10 mouse cellular contexts compared by ENCODE assay signal in the genomic region with DNA sequence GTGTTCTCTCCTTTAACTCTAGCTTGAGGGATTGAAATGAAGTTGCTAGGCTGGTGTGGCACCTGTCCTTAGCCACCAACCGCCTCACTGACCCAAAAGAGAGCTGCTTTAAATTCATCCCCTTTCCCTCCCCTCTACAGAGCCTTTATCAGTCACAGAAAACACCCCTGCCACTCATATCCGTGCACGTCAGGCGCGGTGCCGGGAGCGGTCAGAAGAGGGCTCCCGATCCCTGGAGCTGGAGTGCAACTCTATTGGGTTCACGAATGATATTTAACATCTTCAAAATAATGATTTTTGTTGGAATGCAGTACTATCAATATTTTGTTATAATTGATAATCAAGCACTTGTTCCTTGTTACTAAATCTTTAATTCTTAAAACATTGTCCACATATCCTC. TPM values are rescaled to one million over a fixed set of nuclear protein-coding genes. Genes with fewer than 3 reads are reported as not detected.
DNase-seq lines count a peak whose midpoint lies in the region; ATAC-seq and TF ChIP-seq lines count a peak whose summit lies in the region.
"Had no signal": no experiment of that assay in that cellular context is flagged by ENCODE, and none has a peak within 500 bp of the region (broad histone marks: within the 10 kb centered on the region; RNA-seq: fewer than 3 reads in every experiment).

No protein-coding gene starts in this region.

- no peaks in the 10 kb centered on the region for H3K4me1 ChIP-seq in cerebellum, adult 2 months (ENCODE audit: control insufficient read depth, insufficient read depth, low read length)
- no peaks in the 10 kb centered on the region for H3K4me1 ChIP-seq in embryonic facial prominence, embryonic 10.5 days
- no peaks in the 10 kb centered on the region for H3K4me1 ChIP-seq in midbrain, embryonic 16.5 days (ENCODE audit: control insufficient read depth, insufficient read depth, low read length)
- H3K4me1 ChIP-seq: limb, embryonic 12.5 days; neural tube, embryonic 13.5 days had no signal

- intact Hi-C loops in left cerebral cortex, adult 2 months (cut with DNase I): no loop called here

- 0 out of 2 replicates have a peak, but pooled peaks have one; percentile 67 for ATAC-seq in midbrain, embryonic 16.5 days

- no peak for DNase-seq in cerebellum, adult 2 months
- DNase-seq in cerebellum, adult 11 months: no peak
- peak in 1 of 2 experiments; percentile 44 for DNase-seq in left cerebral cortex, adult 2 months (ENCODE audit: extremely low spot score in 1 of 2, low spot score in 2 of 2)
- DNase-seq in left cerebral cortex, adult 11 months (ENCODE audit: low spot score): no peak
- DNase-seq in embryonic facial prominence, embryonic 10.5 days (ENCODE audit: low spot score): peak; percentile 37
- DNase-seq in gastrocnemius, postnatal 10 days: no peak
- no peak for DNase-seq in urinary bladder, postnatal 4 days (ENCODE audit: low spot score in 2 of 2)

- H3K4me3 ChIP-seq in cerebellum, adult 2 months (replicated peaks; ENCODE audit: insufficient read depth, low read depth, low read length): no peak overlapping the region
- H3K4me3 ChIP-seq in left cerebral cortex, adult 2 months: no peak overlapping the region
- no peak overlapping the region for H3K4me3 ChIP-seq in embryonic facial prominence, embryonic 10.5 days
- no peak overlapping the region for H3K4me3 ChIP-seq in midbrain, embryonic 16.5 days (ENCODE audit: low read depth, low read length)
- H3K4me3 ChIP-seq: limb, embryonic 12.5 days; neural tube, embryonic 13.5 days had no signal

- no peak overlapping the region for H3K27ac ChIP-seq in cerebellum, adult 2 months (ENCODE audit: insufficient read depth, low read length)
- H3K27ac ChIP-seq in left cerebral cortex, adult 2 months: no peak overlapping the region
- no peak overlapping the region for H3K27ac ChIP-seq in embryonic facial prominence, embryonic 10.5 days (replicated peaks)
- H3K27ac ChIP-seq in midbrain, embryonic 16.5 days (ENCODE audit: low read length): no peak overlapping the region
- H3K27ac ChIP-seq: limb, embryonic 12.5 days; neural tube, embryonic 13.5 days had no signal

- H3K27me3 ChIP-seq in cerebellum, adult 2 months (ENCODE audit: control insufficient read depth, insufficient read depth, low read length): no peaks in the 10 kb centered on the region
- no peaks in the 10 kb centered on the region for H3K27me3 ChIP-seq in embryonic facial prominence, embryonic 10.5 days (replicated peaks; ENCODE audit: low read depth, poor library complexity, severe bottlenecking)
- H3K27me3 ChIP-seq in midbrain, embryonic 16.5 days (ENCODE audit: control insufficient read depth, insufficient read depth, low read depth, low read length): no peaks in the 10 kb centered on the region
- H3K27me3 ChIP-seq: limb, embryonic 12.5 days; neural tube, embryonic 13.5 days had no signal

- peak; percentile 67 for TF ChIP-seq CTCF in cerebellum, adult 2 months (IDR thresholded peaks at IDR 0.05; ENCODE audit: borderline replicate concordance, insufficient read depth, low read depth, low read length)
- peak; percentile 58 for TF ChIP-seq CTCF in left cerebral cortex, adult 2 months (IDR thresholded peaks at IDR 0.05)

- no peak overlapping the region for H3K9ac ChIP-seq in midbrain, embryonic 16.5 days (ENCODE audit: low read depth, low read length)
- H3K9ac ChIP-seq: limb, embryonic 12.5 days; neural tube, embryonic 13.5 days had no signal

- TF ChIP-seq POLR2A in cerebellum, adult 2 months (IDR thresholded peaks at IDR 0.05; ENCODE audit: borderline replicate concordance, insufficient read depth, low read length): no peak

- no peak overlapping the region for H3K4me2 ChIP-seq in midbrain, embryonic 16.5 days (ENCODE audit: low read length)
- H3K4me2 ChIP-seq: limb, embryonic 12.5 days; neural tube, embryonic 13.5 days had no signal

- peaks cover 46% of the 10 kb centered on the region for H3K36me3 ChIP-seq in embryonic facial prominence, embryonic 10.5 days (replicated peaks)
- peaks cover 4% of the 10 kb centered on the region; the same call in 1 of the 2 replicates for H3K36me3 ChIP-seq in midbrain, embryonic 16.5 days (ENCODE audit: control insufficient read depth, insufficient read depth, low read length)

- 49% methylated on average over 9 of the region's 9 CpGs for WGBS in cerebellum, adult 2 months
- 59% methylated on average over 9 of the region's 9 CpGs for WGBS in embryonic facial prominence, embryonic 10.5 days
- 45% methylated on average over 9 of the region's 9 CpGs for WGBS in midbrain, embryonic 16.5 days

- 0 out of 2 replicates have a peak, but pooled peaks cover 4% of the 10 kb centered on the region for H3K9me3 ChIP-seq in embryonic facial prominence, embryonic 10.5 days
- H3K9me3 ChIP-seq in midbrain, embryonic 16.5 days (replicated peaks; ENCODE audit: control insufficient read depth, low read length, poor library complexity, severe bottlenecking): no peaks in the 10 kb centered on the region
- H3K9me3 ChIP-seq: neural tube, embryonic 13.5 days had no signal

RNA-seq across cellular contexts. Expression of gene Fra10ac1, which starts 17.3 kb away (rescaled TPM):
- polyA plus RNA-seq in cerebellum, adult 2 months (2012; rRNA removed): 28.3 and 28.9 TPM in 2 replicates
- total RNA-seq in left cerebral cortex, adult 2 months (2021): 10 to 100 TPM; 14.4 to 16.3 TPM
- polyA plus RNA-seq in embryonic facial prominence, embryonic 10.5 days (2016; fragmentation: Nextera tagmentation; extraction: Ambion mirVana): 44.1 and 44.6 TPM in 2 replicates
- 41.3 and 50.7 TPM in 2 replicates for polyA plus RNA-seq in midbrain, embryonic 16.5 days (2015; fragmentation: Nextera tagmentation; extraction: Ambion mirVana)
- total RNA-seq in gastrocnemius, postnatal 10 days (2021): 10 to 100 TPM; 10.1 to 10.7 TPM

RNA-seq across cellular contexts. Expression of gene Lgi1, which starts 57.7 kb away (rescaled TPM):
- 54.0 and 58.8 TPM in 2 replicates for polyA plus RNA-seq in cerebellum, adult 2 months (2012; rRNA removed)
- total RNA-seq in left cerebral cortex, adult 2 months (2021): 100 to 1,000 TPM; 133 to 144 TPM
- polyA plus RNA-seq in embryonic facial prominence, embryonic 10.5 days (2016; fragmentation: Nextera tagmentation; extraction: Ambion mirVana): 1.2 and 1.4 TPM in 2 replicates
- 24.4 and 28.6 TPM in 2 replicates for polyA plus RNA-seq in midbrain, embryonic 16.5 days (2015; fragmentation: Nextera tagmentation; extraction: Ambion mirVana)
- 1 to 10 TPM; 1.5 to 2.3 TPM for total RNA-seq in gastrocnemius, postnatal 10 days (2021)

Comparison
In these comparisons a context has a peak if more than half of its experiments do, and no peak if none do; other contexts are left out.
1. RNA of gene Lgi1, which starts 57.7 kb away (polyA plus RNA-seq): 54.0 to 58.8 TPM in cerebellum, adult 2 months and 24.4 to 28.6 TPM in midbrain, embryonic 16.5 days; 1.2 to 1.4 TPM in embryonic facial prominence, embryonic 10.5 days; every median in the first group is over 10 times any median in the second.